Mouse (Mus musculus) erythroblast, embryonic 14.5 days (primary cell): ENCODE measurements around the gene Tsga10.

ENCODE experiments used
- GATA1 ChIP-seq: IDR thresholded peaks from 2 replicates; pipeline ENCODE4 v1.6.1; 2012; ENCODE audit warnings: low read length, inconsistent platforms, mixed read lengths
- TAL1 ChIP-seq: IDR thresholded peaks from 3 replicates; pipeline ENCODE4 v1.6.1; 2012; ENCODE audit warnings: low read length, inconsistent platforms, mixed read lengths

GRCm38 (mm10) chr1:37737045-37737444, 129.2 kb downstream of the Tsga10 start:
- TF ChIP-seq GATA1, result no peak
- no peak for TF ChIP-seq TAL1
